Mouse (Mus musculus) 3134 (cell line): ENCODE measurements around the gene Angptl4.
"Not testable (repeated sequence)": the region's sequence is repeated elsewhere in the genome, so short reads cannot be mapped to it uniquely, and the experiment has no call there.

Source experiments
- DNase-seq: peaks from one replicate; pipeline ENCODE4 v3.0.0-alpha.2; 2011; ENCODE audit warnings: low spot score; ENCODE audit not compliant: insufficient read length; ENCODE audit errors: extremely low read depth

Gene Angptl4

GRCm38 (mm10) chr17:33760255-33761165 is 21.1 kb downstream of the Angptl4 start, which contains the start of gene Rab11b:
Rab11b (minus strand) TSS chr17:33760530.
- peak; percentile 98 for DNase-seq

GRCm38 (mm10) chr17:33759767-33760254 is 21.8 kb downstream of the Angptl4 start:
- peak; percentile 93 for DNase-seq

- DNase-seq = peak; percentile 15
Observed at GRCm38 (mm10) chr17:33757231-33757630, 24.4 kb downstream of the Angptl4 start.

GRCm38 (mm10) chr17:33756108-33756790 is 25.4 kb downstream of the Angptl4 start:
- DNase-seq = no peak

- DNase-seq = peak; percentile 61
Observed at GRCm38 (mm10) chr17:33755418-33756107, 26.1 kb downstream of the Angptl4 start.

- DNase-seq = no peak
Observed at GRCm38 (mm10) chr17:33754656-33755055, 27.0 kb downstream of the Angptl4 start.

GRCm38 (mm10) chr17:33752297-33752696 is 29.3 kb downstream of the Angptl4 start:
- DNase-seq = no peak

GRCm38 (mm10) chr17:33751181-33751580 is 30.4 kb downstream of the Angptl4 start:
- DNase-seq = no peak

- DNase-seq = no peak
Observed at GRCm38 (mm10) chr17:33749451-33749850, 32.2 kb downstream of the Angptl4 start.

- peak; percentile 15 for DNase-seq
Observed at GRCm38 (mm10) chr17:33746011-33746410, 35.6 kb downstream of the Angptl4 start.

GRCm38 (mm10) chr17:33744686-33745384 is 36.8 kb downstream of the Angptl4 start:
- no peak for DNase-seq

- DNase-seq = no peak
Observed at GRCm38 (mm10) chr17:33742420-33742819, 39.2 kb downstream of the Angptl4 start.

GRCm38 (mm10) chr17:33733526-33733925 is 48.1 kb downstream of the Angptl4 start:
- DNase-seq = not testable (repeated sequence)

- DNase-seq = not testable (repeated sequence)
Observed at GRCm38 (mm10) chr17:33732556-33733083, 49.0 kb downstream of the Angptl4 start.

- no peak for DNase-seq
Observed at GRCm38 (mm10) chr17:33729215-33729614, 52.4 kb downstream of the Angptl4 start.

GRCm38 (mm10) chr17:33728396-33728795 is 53.2 kb downstream of the Angptl4 start:
- no peak for DNase-seq
